Mouse (Mus musculus): ENCODE data around the gene Htr3a. TPM values are rescaled to one million over a fixed set of nuclear protein-coding genes. Genes with fewer than 3 reads are reported as not detected.

Gene Htr3a
- polyA plus RNA-seq (2012; rRNA removed) = 0.01 TPM in 2 replicates

DNA sequence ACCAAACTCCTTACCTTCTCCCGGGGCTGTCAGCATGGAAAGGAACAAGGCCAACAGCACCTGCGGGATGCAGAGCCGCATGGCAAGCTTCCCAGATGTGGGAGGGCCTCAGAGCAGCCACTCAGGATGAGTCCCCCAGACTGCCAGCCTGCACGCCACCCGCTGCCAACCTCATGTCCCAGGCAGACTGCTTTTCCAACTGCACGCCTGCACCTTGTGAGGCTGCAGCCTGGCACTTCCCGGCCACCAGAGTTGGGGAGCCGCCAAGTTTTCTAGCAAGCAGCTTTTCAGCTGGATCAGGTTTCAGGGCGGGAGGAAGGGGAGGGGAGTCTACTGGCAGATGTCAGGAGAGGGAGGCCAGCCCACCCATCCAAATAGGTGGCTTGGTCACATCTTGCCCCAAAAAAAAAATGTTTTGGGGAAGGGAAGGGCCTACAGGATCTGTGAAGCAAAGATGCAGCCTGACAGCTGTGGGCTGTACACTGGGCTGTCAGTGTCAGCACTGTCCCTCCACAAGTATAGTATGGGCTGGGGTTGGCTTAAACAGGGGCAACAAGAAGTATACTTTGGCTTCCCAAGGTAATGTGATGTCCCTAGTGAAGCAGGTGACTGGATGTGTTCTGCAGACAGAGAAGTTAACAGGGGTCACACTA, at the start of gene Htr3a:
Gene Htr3a, minus strand, starts transcription at position 215 of the 653 bp plus-strand sequence.

Other genes starting within 250 kb of the Htr3a start
- 2.2 and 4.0 TPM in 2 replicates for gene Zbtb16, start 74.9 kb downstream of the Htr3a start, polyA plus RNA-seq (2012; rRNA removed)
- gene Htr3b, start 53.9 kb upstream of the Htr3a start, polyA plus RNA-seq (2012; rRNA removed) = 0.01 TPM in 1 of 2 replicates, not detected in the other
- gene Usp28, start 74.3 kb upstream of the Htr3a start, polyA plus RNA-seq (2012; rRNA removed) = 4.4 and 4.9 TPM in 2 replicates
- 11.2 and 11.8 TPM in 2 replicates for gene Zw10, start 144.5 kb upstream of the Htr3a start, polyA plus RNA-seq (2012; rRNA removed)
- 0.01 TPM in 1 of 2 replicates, not detected in the other for gene Tmprss5, start 170.2 kb upstream of the Htr3a start, polyA plus RNA-seq (2012; rRNA removed)

Measured in liver, embryonic 18 days (tissue).